Mouse (Mus musculus): ENCODE measurements around the gene M6pr. TPM values are rescaled to one million over a fixed set of nuclear protein-coding genes. Genes with fewer than 3 reads are reported as not detected.

Gene M6pr
- polyA plus RNA-seq, 1 experiment from 2014 or later, result 81.7 TPM

GRCm38 (mm10) chr6:122366976-122367375 is 58.5 kb downstream of the M6pr start:
- Histone ChIP-seq H3K27me3 (ENCODE audit: control insufficient read depth, insufficient read depth, low read length) (no peaks in the 10 kb centered on the region), H3K36me3 (ENCODE audit: control insufficient read depth, insufficient read depth) (no peaks in the 10 kb centered on the region), H3K4me2 (ENCODE audit: low read depth, low read length) (no peak overlapping the region), H3K9me3 (replicated peaks; ENCODE audit: control insufficient read depth, low read length) (no peaks in the 10 kb centered on the region), H3K27ac (ENCODE audit: low read length) (no peak overlapping the region), H3K9ac (ENCODE audit: low read length) (no peak overlapping the region), H3K4me1 (ENCODE audit: control insufficient read depth, insufficient read depth, low read length) (no peaks in the 10 kb centered on the region), H3K4me3 (ENCODE audit: low read length) (no peak overlapping the region)
- 31% methylated on average over 3 of the region's 3 CpGs for WGBS
- ATAC-seq (replicated peaks; ENCODE audit: extremely low read depth, insufficient read depth, low FRiP score), result no peak

Other genes with a start within 250 kb of the M6pr start
- gene Klrg1, start 25.8 kb upstream of the M6pr start, polyA plus RNA-seq (2015; fragmentation: Nextera tagmentation; extraction: Ambion mirVana), result not detected in 2 replicates
- gene Phc1, start 31.8 kb downstream of the M6pr start, polyA plus RNA-seq (2015; fragmentation: Nextera tagmentation; extraction: Ambion mirVana), result 7.2 and 9.2 TPM in 2 replicates
- gene Rimklb, start 190.0 kb downstream of the M6pr start, polyA plus RNA-seq (2015; fragmentation: Nextera tagmentation; extraction: Ambion mirVana), result 1.6 and 2.4 TPM in 2 replicates
- 28.2 and 32.0 TPM in 2 replicates for gene Mfap5, start 197.1 kb downstream of the M6pr start, polyA plus RNA-seq (2015; fragmentation: Nextera tagmentation; extraction: Ambion mirVana)
- gene Aicda, start 245.1 kb downstream of the M6pr start, polyA plus RNA-seq (2015; fragmentation: Nextera tagmentation; extraction: Ambion mirVana), result not detected in 2 replicates